ENCODE assay signal across 11 mouse cellular contexts in the genomic region with DNA sequence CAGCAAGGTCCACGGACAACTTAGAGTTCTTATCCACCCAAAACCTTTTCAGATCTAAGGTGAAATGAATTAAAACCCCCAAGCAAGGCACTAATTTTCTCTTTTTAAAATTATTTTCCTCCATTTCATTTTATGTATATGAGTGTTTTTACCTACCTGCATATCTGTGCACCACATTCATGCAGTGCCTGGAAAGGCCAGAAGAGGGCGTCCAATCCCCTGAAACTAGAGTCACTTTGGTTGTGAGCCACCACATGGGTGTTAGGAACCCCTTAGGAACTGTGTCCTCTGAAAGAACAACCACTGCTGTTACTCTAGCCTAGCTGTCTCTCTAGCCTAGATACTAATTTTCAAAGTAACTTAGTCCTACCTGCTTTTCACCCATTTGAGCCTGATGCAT. TPM values are rescaled to one million over a fixed set of nuclear protein-coding genes. Genes with fewer than 3 reads are reported as not detected.
DNase-seq lines count a peak whose midpoint lies in the region; ATAC-seq and TF ChIP-seq lines count a peak whose summit lies in the region.
"Had no signal": no experiment of that assay in that cellular context is flagged by ENCODE, and none has a peak within 500 bp of the region (broad histone marks: within the 10 kb centered on the region; RNA-seq: fewer than 3 reads in every experiment).

No protein-coding gene starts in this region.

- peak; percentile 26; the same call in 1 of the 2 replicates for TF ChIP-seq CTCF in kidney, adult 2 months (conservative IDR thresholded peaks at IDR 0.05; ENCODE audit: insufficient read depth, insufficient read length, low read depth, low read length)
- peak; percentile 86 for TF ChIP-seq CTCF in E14TG2a.4 (conservative IDR thresholded peaks at IDR 0.05; ENCODE audit: low read length)

- no peak for DNase-seq in kidney, adult 2 months
- no peak for DNase-seq in kidney, adult 18-20 months
- peak; percentile 38 for DNase-seq in 416B (ENCODE audit: low read depth)

- no peaks in the 10 kb centered on the region for H3K4me1 ChIP-seq in kidney, adult 2 months (ENCODE audit: control insufficient read depth, insufficient read depth, low read length)
- H3K4me1 ChIP-seq in E14TG2a.4 (replicated peaks; ENCODE audit: low read depth, low read length) = peaks cover 24% of the 10 kb centered on the region
- H3K4me1 ChIP-seq: forebrain, embryonic 15.5 days had no signal

- H3K27ac ChIP-seq in kidney, adult 2 months (ENCODE audit: insufficient read depth, low read depth, low read length) = no peak overlapping the region
- H3K27ac ChIP-seq: forebrain, embryonic 15.5 days; hindbrain, embryonic 13.5 days; limb, embryonic 12.5 days had no signal

- no peak overlapping the region for H3K4me3 ChIP-seq in kidney, adult 2 months (ENCODE audit: insufficient read depth, low read depth, low read length)
- no peak overlapping the region for H3K4me3 ChIP-seq in E14TG2a.4 (replicated peaks; ENCODE audit: low read length)
- H3K4me3 ChIP-seq: forebrain, embryonic 15.5 days; hindbrain, embryonic 13.5 days; limb, embryonic 12.5 days; megakaryocyte, embryonic 14.5 days had no signal

- H3K9me3 ChIP-seq in E14TG2a.4 (ENCODE audit: low read length) = no peaks in the 10 kb centered on the region
- H3K9me3 ChIP-seq: forebrain, embryonic 15.5 days; hindbrain, embryonic 13.5 days; limb, embryonic 12.5 days; megakaryocyte, embryonic 14.5 days had no signal

- no peak for TF ChIP-seq POLR2A in kidney, adult 2 months (IDR thresholded peaks at IDR 0.05; ENCODE audit: low read depth, low read length)

- ATAC-seq in common myeloid progenitor, adult 5-6 weeks (replicated peaks; ENCODE audit: low read depth, poor library complexity, severe bottlenecking) = 0 out of 2 replicates have a peak, but pooled peaks have one; percentile 45
- no peak for ATAC-seq in activated CD4-positive, CD25-positive, alpha-beta regulatory T cell, adult 4 months
- no peak for ATAC-seq in inflammation-experienced regulatory T-cells, adult 6 months
- ATAC-seq: forebrain, embryonic 15.5 days had no signal

- H3K27me3 ChIP-seq in kidney, adult 2 months (replicated peaks; ENCODE audit: control insufficient read depth, insufficient read depth, low read length) = no peaks in the 10 kb centered on the region
- no peaks in the 10 kb centered on the region for H3K27me3 ChIP-seq in E14TG2a.4 (ENCODE audit: insufficient read depth, low read length)
- H3K27me3 ChIP-seq: forebrain, embryonic 15.5 days; hindbrain, embryonic 13.5 days; limb, embryonic 12.5 days had no signal

- no peaks in the 10 kb centered on the region for H3K36me3 ChIP-seq in kidney, adult 2 months (ENCODE audit: control insufficient read depth, insufficient read depth, low read length)
- no peaks in the 10 kb centered on the region for H3K36me3 ChIP-seq in E14TG2a.4 (ENCODE audit: insufficient read depth, low read length)
- H3K36me3 ChIP-seq: forebrain, embryonic 15.5 days; hindbrain, embryonic 13.5 days; limb, embryonic 12.5 days had no signal

- 65% methylated on average over 2 of the region's 2 CpGs for WGBS in kidney, adult 2 months

RNA-seq across cellular contexts. Expression of a gene that starts 33.4 kb away (rescaled TPM):
- polyA plus RNA-seq in kidney, adult 2 months (2012; rRNA removed) = 5.5 and 7.6 TPM in 2 replicates
- total RNA-seq in common myeloid progenitor, adult 5-6 weeks (2017) = 18.2 and 42.2 TPM in 2 replicates
- 1 to 10 TPM; 7.8 to 9.5 TPM for polyA plus RNA-seq in activated CD4-positive, CD25-positive, alpha-beta regulatory T cell, adult 4 months (2017; shearing (Covaris generic))
- 10 to 100 TPM in 1 of 3 experiments, 1 to 10 TPM in 2; 6.6 to 13.5 (median 9.7) TPM for polyA plus RNA-seq in inflammation-experienced regulatory T-cells, adult 6 months (2017; shearing (Covaris generic))
